Mouse (Mus musculus): ENCODE measurements at regions not wholly inside any gene's neighbourhood (a gene's known extent, or its start where the extent isn't known, plus 50 kb on each side); places are given as distances from the start of the nearest gene placed in this dataset.

DNA sequence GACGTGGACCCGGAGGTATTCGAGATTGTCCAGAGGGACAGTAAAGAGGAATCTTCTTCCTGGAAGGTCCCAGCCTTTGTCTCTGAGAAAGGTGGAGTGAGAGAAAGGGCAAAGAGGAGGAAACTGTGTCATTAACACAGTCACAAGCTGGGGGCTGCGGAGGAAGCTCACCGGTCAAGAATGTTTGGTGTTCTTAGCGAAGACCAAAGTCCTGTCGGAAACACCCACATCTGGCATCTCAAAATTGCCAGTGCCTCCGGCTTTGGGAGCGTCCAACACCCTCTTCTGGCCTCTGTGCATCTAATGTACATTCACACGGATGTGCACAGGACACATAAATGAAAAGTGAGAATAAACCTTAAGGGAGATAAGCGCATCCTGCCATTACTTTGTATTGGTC lies 1134.1 kb upstream of the A1bg start:
- no peak for TF ChIP-seq CTCF (IDR thresholded peaks at IDR 0.05; ENCODE audit: low read depth, low read length)
- TF ChIP-seq POLR2A (IDR thresholded peaks at IDR 0.05; ENCODE audit: insufficient read depth, low read length) = no peak
